Mouse (Mus musculus): ENCODE data around the gene Ric1.

Gene Ric1

GRCm38 (mm10) chr19:29521637-29522435 is at the start of gene Ric1:
TSS of gene Ric1 (plus strand) at chr19:29522282.
- peak; percentile 83 for DNase-seq (ENCODE audit: low read depth, low spot score)

- no peak for DNase-seq (ENCODE audit: low read depth, low spot score)
Measured at GRCm38 (mm10) chr19:29472424-29472823, 49.7 kb upstream of the Ric1 start.

- DNase-seq (ENCODE audit: low read depth, low spot score): no peak
Measured at GRCm38 (mm10) chr19:29472946-29473345, 49.1 kb upstream of the Ric1 start.

- DNase-seq (ENCODE audit: low read depth, low spot score): no peak
Measured at GRCm38 (mm10) chr19:29474803-29475202, 47.3 kb upstream of the Ric1 start.

GRCm38 (mm10) chr19:29475210-29475620 is 46.9 kb upstream of the Ric1 start:
- no peak for DNase-seq (ENCODE audit: low read depth, low spot score)

- no peak for DNase-seq (ENCODE audit: low read depth, low spot score)
Measured at GRCm38 (mm10) chr19:29478598-29478997, 43.5 kb upstream of the Ric1 start.

- no peak for DNase-seq (ENCODE audit: low read depth, low spot score)
Measured at GRCm38 (mm10) chr19:29481578-29481977, 40.5 kb upstream of the Ric1 start.

GRCm38 (mm10) chr19:29482148-29482547 is 39.9 kb upstream of the Ric1 start:
- no peak for DNase-seq (ENCODE audit: low read depth, low spot score)

- no peak for DNase-seq (ENCODE audit: low read depth, low spot score)
Measured at GRCm38 (mm10) chr19:29482637-29483036, 39.4 kb upstream of the Ric1 start.

- DNase-seq (ENCODE audit: low read depth, low spot score): no peak
Measured at GRCm38 (mm10) chr19:29483386-29483785, 38.7 kb upstream of the Ric1 start.

- DNase-seq (ENCODE audit: low read depth, low spot score): no peak
Measured at GRCm38 (mm10) chr19:29484537-29484936, 37.5 kb upstream of the Ric1 start.

GRCm38 (mm10) chr19:29485257-29485948 is 36.7 kb upstream of the Ric1 start:
- no peak for DNase-seq (ENCODE audit: low read depth, low spot score)

GRCm38 (mm10) chr19:29486545-29487206 is 35.4 kb upstream of the Ric1 start:
- no peak for DNase-seq (ENCODE audit: low read depth, low spot score)

- no peak for DNase-seq (ENCODE audit: low read depth, low spot score)
Measured at GRCm38 (mm10) chr19:29487326-29488072, 34.6 kb upstream of the Ric1 start.

GRCm38 (mm10) chr19:29488073-29488390 is 34.0 kb upstream of the Ric1 start:
- DNase-seq (ENCODE audit: low read depth, low spot score): no peak

GRCm38 (mm10) chr19:29488420-29488819 is 33.7 kb upstream of the Ric1 start:
- no peak for DNase-seq (ENCODE audit: low read depth, low spot score)

GRCm38 (mm10) chr19:29489785-29490284 is 32.2 kb upstream of the Ric1 start:
- no peak for DNase-seq (ENCODE audit: low read depth, low spot score)

GRCm38 (mm10) chr19:29491467-29491866 is 30.6 kb upstream of the Ric1 start:
- DNase-seq (ENCODE audit: low read depth, low spot score): no peak

- no peak for DNase-seq (ENCODE audit: low read depth, low spot score)
Measured at GRCm38 (mm10) chr19:29494454-29494853, 27.6 kb upstream of the Ric1 start.

- no peak for DNase-seq (ENCODE audit: low read depth, low spot score)
Measured at GRCm38 (mm10) chr19:29496001-29496597, 26.0 kb upstream of the Ric1 start.
